Mouse (Mus musculus) hindbrain, embryonic 15.5 days (tissue): ENCODE results near the gene Txn2. TPM values are rescaled to one million over a fixed set of nuclear protein-coding genes. Genes with fewer than 3 reads are reported as not detected.

ENCODE experiments used
- ATAC-seq: fragments of 200-750 bp; cut with Nextera tagmentation; 2 replicates; pipeline ENCODE4 v1.8.0; 2017; ENCODE audit warnings: low read depth, moderate number of reproducible peaks, moderate TSS enrichment; ENCODE audit not compliant: low FRiP score
- H3K27ac ChIP-seq: fragments of 300-500 bp; sonication (generic); replicated peaks from 2 replicates; pipeline ENCODE4 v1.5.1; 2015; ENCODE audit warnings: mild to moderate bottlenecking, inconsistent platforms
- H3K27me3 ChIP-seq: fragments of 300-500 bp; sonication (generic); 2 replicates; pipeline ENCODE4 v1.6.1; 2015; ENCODE audit warnings: control low read depth, inconsistent platforms
- H3K36me3 ChIP-seq: fragments of 300-500 bp; sonication (generic); 2 replicates; pipeline ENCODE4 v1.6.1; 2015; ENCODE audit warnings: control low read depth, inconsistent platforms
- H3K4me1 ChIP-seq: fragments of 300-500 bp; sonication (generic); replicated peaks from 2 replicates; pipeline ENCODE4 v1.6.1; 2015; ENCODE audit warnings: control low read depth, inconsistent platforms
- H3K4me2 ChIP-seq: fragments of 300-500 bp; sonication (generic); 2 replicates; pipeline ENCODE4 v1.6.1; 2015; ENCODE audit warnings: moderate library complexity, mild to moderate bottlenecking, inconsistent platforms
- H3K4me3 ChIP-seq: fragments of 300-500 bp; sonication (generic); 2 replicates; pipeline ENCODE4 v1.5.1; 2015; ENCODE audit warnings: mild to moderate bottlenecking, inconsistent platforms
- H3K9ac ChIP-seq: fragments of 300-500 bp; sonication (generic); 2 replicates; pipeline ENCODE4 v1.6.1; 2015; ENCODE audit warnings: inconsistent platforms
- H3K9me3 ChIP-seq: fragments of 300-500 bp; sonication (generic); 2 replicates; pipeline ENCODE4 v1.6.1; 2016; ENCODE audit warnings: control low read depth, inconsistent platforms
- WGBS: fragments of 180-500 bp; shearing (Covaris S2); methylation state at CpG from one replicate; pipeline ENCODE4 v1.1.7; 2015; 5-methylcytosine and 5-hydroxymethylcytosine counted together
- polyA plus RNA-seq: library from polyadenylated mRNA; unstranded; fragments of >200 nt; fragmentation: Nextera tagmentation; extraction: Ambion mirVana; gene quantifications from 2 replicates; pipeline ENCODE4 v1.2.1, GENCODE M21; 2015

Txn2 gene
- polyA plus RNA-seq, 1 experiment from 2014 or later = 212 TPM

- no peak for ATAC-seq
- Histone ChIP-seq H3K4me3 (no peak overlapping the region), H3K9me3 (no peaks in the 10 kb centered on the region), H3K27me3 (peaks cover 13% of the 10 kb centered on the region; the same call in 1 of the 2 replicates), H3K4me1 (peaks cover 8% of the 10 kb centered on the region), H3K36me3 (no peaks in the 10 kb centered on the region), H3K9ac (no peak overlapping the region), H3K27ac (no peak overlapping the region), H3K4me2 (no peak overlapping the region)
- 31% methylated on average over 11 of the region's 12 CpGs for WGBS
Measured at GRCm38 (mm10) chr15:77904363-77904892, 24.4 kb downstream of the Txn2 start.

- Histone ChIP-seq H3K4me1 (peaks cover 8% of the 10 kb centered on the region), H3K27me3 (peaks cover 13% of the 10 kb centered on the region; the same call in 1 of the 2 replicates), H3K9ac (no peak overlapping the region), H3K27ac (no peak overlapping the region), H3K4me2 (no peak overlapping the region), H3K4me3 (no peak overlapping the region), H3K9me3 (no peaks in the 10 kb centered on the region), H3K36me3 (no peaks in the 10 kb centered on the region)
- 63% methylated on average over 5 of the region's 5 CpGs for WGBS
- ATAC-seq = no peak
Measured at GRCm38 (mm10) chr15:77903176-77903575, 25.6 kb downstream of the Txn2 start.

DNA sequence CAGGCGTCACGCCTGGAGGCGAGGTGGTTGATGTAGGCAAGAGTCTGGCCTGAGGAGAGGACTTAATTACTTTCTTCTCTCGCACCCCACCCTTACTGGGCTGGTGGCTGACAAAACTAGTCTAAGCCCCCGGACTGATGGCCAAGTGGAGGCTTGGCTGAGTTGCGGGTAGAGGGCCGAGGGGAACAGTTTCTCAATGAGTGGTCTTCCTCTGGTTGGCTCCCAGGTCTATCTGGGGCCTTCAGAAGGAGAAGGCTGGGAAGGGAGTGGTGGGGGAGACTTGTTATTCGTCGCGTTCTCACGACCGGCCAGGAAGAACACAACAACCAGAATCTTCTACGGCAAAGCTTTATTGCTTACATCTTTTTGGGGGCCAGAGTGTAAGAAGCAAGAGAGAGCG lies 33.9 kb downstream of the Txn2 start:
- no peaks in the 10 kb centered on the region for H3K4me1 ChIP-seq
- H3K4me2 ChIP-seq = no peak overlapping the region
- no peak overlapping the region for H3K4me3 ChIP-seq
- 90% methylated on average over 13 of the region's 14 CpGs for WGBS
- H3K36me3 ChIP-seq = no peaks in the 10 kb centered on the region
- no peak overlapping the region for H3K9ac ChIP-seq
- H3K27me3 ChIP-seq = no peaks in the 10 kb centered on the region
- no peak overlapping the region for H3K27ac ChIP-seq
- no peaks in the 10 kb centered on the region for H3K9me3 ChIP-seq
- ATAC-seq = no peak

GRCm38 (mm10) chr15:77893292-77893691 lies 35.5 kb downstream of the Txn2 start:
- Histone ChIP-seq H3K4me2 (no peak overlapping the region), H3K27me3 (no peaks in the 10 kb centered on the region), H3K9ac (no peak overlapping the region), H3K9me3 (no peaks in the 10 kb centered on the region), H3K36me3 (no peaks in the 10 kb centered on the region), H3K4me3 (no peak overlapping the region), H3K27ac (no peak overlapping the region), H3K4me1 (no peaks in the 10 kb centered on the region)
- 75% methylated on average over 10 of the region's 10 CpGs for WGBS
- no peak for ATAC-seq

DNA sequence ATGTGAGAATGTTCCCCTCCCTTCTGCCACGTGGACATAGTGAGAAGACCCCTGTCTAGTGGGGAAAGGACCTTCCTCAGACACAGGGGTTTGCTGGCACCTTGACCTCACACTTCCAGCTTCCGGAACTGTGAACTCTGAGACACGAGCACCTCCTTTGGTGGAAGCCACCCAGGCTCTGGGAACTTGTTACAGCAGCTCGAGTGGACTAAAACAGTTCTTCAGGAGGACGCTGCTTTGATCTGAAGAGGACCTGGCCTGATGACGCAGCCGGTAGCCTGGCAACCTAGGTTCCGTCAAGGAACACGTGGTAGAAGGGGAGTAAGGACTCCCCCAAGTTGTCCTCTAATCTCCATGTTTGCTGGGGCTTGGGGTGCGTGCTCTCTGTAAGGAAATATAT lies 36.4 kb downstream of the Txn2 start:
- Histone ChIP-seq H3K36me3 (no peaks in the 10 kb centered on the region), H3K4me2 (no peak overlapping the region), H3K27me3 (no peaks in the 10 kb centered on the region), H3K9ac (no peak overlapping the region), H3K27ac (no peak overlapping the region), H3K9me3 (no peaks in the 10 kb centered on the region), H3K4me1 (no peaks in the 10 kb centered on the region), H3K4me3 (no peak overlapping the region)
- 87% methylated on average over 10 of the region's 10 CpGs for WGBS
- ATAC-seq = no peak

- H3K9ac ChIP-seq = no peak overlapping the region
- H3K36me3 ChIP-seq = no peaks in the 10 kb centered on the region
- H3K4me1 ChIP-seq = no peaks in the 10 kb centered on the region
- H3K27ac ChIP-seq = no peak overlapping the region
- H3K4me2 ChIP-seq = no peak overlapping the region
- H3K27me3 ChIP-seq = no peaks in the 10 kb centered on the region
- ATAC-seq = no peak
- no peak overlapping the region for H3K4me3 ChIP-seq
- H3K9me3 ChIP-seq = no peaks in the 10 kb centered on the region
- 87% methylated on average over 8 of the region's 8 CpGs for WGBS
Measured at GRCm38 (mm10) chr15:77891766-77892165, 37.0 kb downstream of the Txn2 start.

- 51% methylated on average over 4 of the region's 4 CpGs for WGBS
Measured at GRCm38 (mm10) chr15:77889761-77890422, 38.9 kb downstream of the Txn2 start.

DNA sequence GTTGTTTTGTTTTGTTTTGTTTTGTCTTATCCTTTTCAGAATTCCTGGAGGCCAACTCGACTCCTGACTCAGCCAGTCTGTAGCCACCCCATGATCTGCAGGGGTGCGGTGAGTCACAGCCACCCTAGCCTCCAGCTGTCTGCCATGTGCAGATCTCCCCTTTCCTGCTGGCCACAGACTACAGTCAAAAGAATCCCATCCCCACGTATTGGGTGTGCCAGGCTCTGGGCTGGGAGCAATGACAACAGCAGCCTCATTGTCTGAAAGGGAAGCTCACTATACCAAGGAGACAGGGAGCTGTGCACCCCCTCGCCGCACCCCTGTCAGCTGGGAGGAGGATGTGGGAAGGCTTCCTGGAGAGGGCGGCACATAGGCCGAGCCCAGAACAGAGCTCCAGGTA lies 40.5 kb downstream of the Txn2 start:
- Histone ChIP-seq H3K27me3 (no peaks in the 10 kb centered on the region), H3K9ac (no peak overlapping the region), H3K4me3 (no peak overlapping the region), H3K4me2 (no peak overlapping the region), H3K9me3 (no peaks in the 10 kb centered on the region), H3K36me3 (no peaks in the 10 kb centered on the region), H3K4me1 (no peaks in the 10 kb centered on the region), H3K27ac (no peak overlapping the region)
- WGBS = 63% methylated on average over 7 of the region's 7 CpGs
- no peak for ATAC-seq

More at GRCm38 (mm10) chr15:77889761-77890422, 38.9 kb downstream of the Txn2 start:
- Histone ChIP-seq H3K27me3 (no peaks in the 10 kb centered on the region), H3K4me3 (no peak overlapping the region), H3K9ac (no peak overlapping the region), H3K9me3 (no peaks in the 10 kb centered on the region), H3K4me1 (no peaks in the 10 kb centered on the region), H3K27ac (no peak overlapping the region), H3K36me3 (no peaks in the 10 kb centered on the region), H3K4me2 (no peak overlapping the region)
- no peak for ATAC-seq

- no peaks in the 10 kb centered on the region for H3K27me3 ChIP-seq
- H3K4me3 ChIP-seq = no peak overlapping the region
- 42% methylated on average over 1 of the region's 1 CpGs for WGBS
- no peak overlapping the region for H3K9ac ChIP-seq
- H3K36me3 ChIP-seq = no peaks in the 10 kb centered on the region
- H3K27ac ChIP-seq = no peak overlapping the region
- H3K4me2 ChIP-seq = no peak overlapping the region
- no peaks in the 10 kb centered on the region for H3K4me1 ChIP-seq
- H3K9me3 ChIP-seq = no peaks in the 10 kb centered on the region
- ATAC-seq = no peak
Measured at GRCm38 (mm10) chr15:77887093-77887488, 41.7 kb downstream of the Txn2 start.

- no peaks in the 10 kb centered on the region for H3K9me3 ChIP-seq
- H3K36me3 ChIP-seq = no peaks in the 10 kb centered on the region
- H3K9ac ChIP-seq = no peak overlapping the region
- no peak overlapping the region for H3K4me2 ChIP-seq
- no peak overlapping the region for H3K4me3 ChIP-seq
- H3K27me3 ChIP-seq = no peaks in the 10 kb centered on the region
- H3K27ac ChIP-seq = no peak overlapping the region
- ATAC-seq = no peak
- 94% methylated on average over 4 of the region's 5 CpGs for WGBS
- no peaks in the 10 kb centered on the region for H3K4me1 ChIP-seq
Measured at GRCm38 (mm10) chr15:77886369-77887092, 42.3 kb downstream of the Txn2 start.

DNA sequence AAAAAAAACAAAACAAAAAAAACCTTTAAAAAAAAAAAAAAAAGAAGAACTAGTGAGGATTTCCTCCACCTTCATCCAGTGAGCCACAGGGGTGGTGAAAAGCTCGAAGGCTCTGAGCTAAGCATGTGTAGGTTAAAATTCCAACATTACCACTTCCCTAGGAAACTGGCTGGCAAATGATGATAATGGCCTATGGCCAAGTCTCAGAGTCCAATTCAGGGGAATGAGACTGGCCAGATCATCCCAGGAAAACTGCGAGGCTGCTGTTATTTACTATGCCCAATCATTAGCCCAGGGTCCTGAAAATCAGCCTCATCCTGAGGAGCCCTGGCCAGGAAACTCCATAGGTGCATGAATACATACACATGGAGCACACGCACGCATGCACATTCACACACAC lies 42.9 kb downstream of the Txn2 start:
- 79% methylated on average over 4 of the region's 4 CpGs for WGBS

DNA sequence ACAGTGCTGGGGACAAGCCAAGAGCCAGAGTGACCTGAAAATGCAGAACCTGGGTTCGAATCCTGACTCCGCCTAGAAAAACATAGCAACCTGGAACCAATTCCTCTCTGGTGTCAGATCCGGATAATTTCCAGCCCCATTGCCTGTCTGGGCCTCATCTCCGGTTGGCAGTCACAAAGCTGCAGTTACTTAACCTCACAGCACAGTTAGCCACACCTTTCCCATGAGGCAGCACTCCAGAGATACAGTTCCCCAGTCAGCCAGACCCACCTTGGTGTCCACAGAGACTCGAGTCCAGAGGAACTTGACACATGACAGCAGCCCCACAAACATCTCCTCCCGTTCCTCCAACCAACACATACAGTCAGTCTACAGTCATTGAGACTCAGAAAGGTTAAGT lies 43.6 kb downstream of the Txn2 start:
- no peaks in the 10 kb centered on the region for H3K27me3 ChIP-seq
- no peaks in the 10 kb centered on the region for H3K9me3 ChIP-seq
- no peak for ATAC-seq
- no peaks in the 10 kb centered on the region for H3K36me3 ChIP-seq
- no peak overlapping the region for H3K27ac ChIP-seq
- WGBS = 84% methylated on average over 6 of the region's 6 CpGs
- H3K4me3 ChIP-seq = no peak overlapping the region
- H3K4me2 ChIP-seq = no peak overlapping the region
- H3K4me1 ChIP-seq = no peaks in the 10 kb centered on the region
- H3K9ac ChIP-seq = no peak overlapping the region

More for the DNA sequence above, 42.9 kb downstream of the Txn2 start:
- H3K9ac ChIP-seq = no peak overlapping the region
- no peak for ATAC-seq
- no peak overlapping the region for H3K4me2 ChIP-seq
- H3K9me3 ChIP-seq = no peaks in the 10 kb centered on the region
- no peaks in the 10 kb centered on the region for H3K36me3 ChIP-seq
- no peak overlapping the region for H3K27ac ChIP-seq
- H3K4me3 ChIP-seq = no peak overlapping the region
- H3K27me3 ChIP-seq = no peaks in the 10 kb centered on the region
- H3K4me1 ChIP-seq = no peaks in the 10 kb centered on the region
